Mouse (Mus musculus) hindbrain, embryonic 15.5 days (tissue): ENCODE results near the gene Olfr209. TPM values are rescaled to one million over a fixed set of nuclear protein-coding genes. Genes with fewer than 3 reads are reported as not detected.
"Not testable (repeated sequence)": the region's sequence is repeated elsewhere in the genome, so short reads cannot be mapped to it uniquely, and the experiment has no call there.

Experiments used
- ATAC-seq: fragments of 200-750 bp; cut with Nextera tagmentation; 2 replicates; pipeline ENCODE4 v1.8.0; 2017; ENCODE audit warnings: low read depth, moderate number of reproducible peaks, moderate TSS enrichment; ENCODE audit not compliant: low FRiP score
- H3K27ac ChIP-seq: fragments of 300-500 bp; sonication (generic); replicated peaks from 2 replicates; pipeline ENCODE4 v1.5.1; 2015; ENCODE audit warnings: mild to moderate bottlenecking, inconsistent platforms
- H3K27me3 ChIP-seq: fragments of 300-500 bp; sonication (generic); 2 replicates; pipeline ENCODE4 v1.6.1; 2015; ENCODE audit warnings: control low read depth, inconsistent platforms
- H3K36me3 ChIP-seq: fragments of 300-500 bp; sonication (generic); 2 replicates; pipeline ENCODE4 v1.6.1; 2015; ENCODE audit warnings: control low read depth, inconsistent platforms
- H3K4me1 ChIP-seq: fragments of 300-500 bp; sonication (generic); replicated peaks from 2 replicates; pipeline ENCODE4 v1.6.1; 2015; ENCODE audit warnings: control low read depth, inconsistent platforms
- H3K4me2 ChIP-seq: fragments of 300-500 bp; sonication (generic); 2 replicates; pipeline ENCODE4 v1.6.1; 2015; ENCODE audit warnings: moderate library complexity, mild to moderate bottlenecking, inconsistent platforms
- H3K4me3 ChIP-seq: fragments of 300-500 bp; sonication (generic); 2 replicates; pipeline ENCODE4 v1.5.1; 2015; ENCODE audit warnings: mild to moderate bottlenecking, inconsistent platforms
- H3K9ac ChIP-seq: fragments of 300-500 bp; sonication (generic); 2 replicates; pipeline ENCODE4 v1.6.1; 2015; ENCODE audit warnings: inconsistent platforms
- H3K9me3 ChIP-seq: fragments of 300-500 bp; sonication (generic); 2 replicates; pipeline ENCODE4 v1.6.1; 2016; ENCODE audit warnings: control low read depth, inconsistent platforms
- WGBS: fragments of 180-500 bp; shearing (Covaris S2); methylation state at CpG from one replicate; pipeline ENCODE4 v1.1.7; 2015; 5-methylcytosine and 5-hydroxymethylcytosine counted together
- polyA plus RNA-seq: library from polyadenylated mRNA; unstranded; fragments of >200 nt; fragmentation: Nextera tagmentation; extraction: Ambion mirVana; gene quantifications from 2 replicates; pipeline ENCODE4 v1.2.1, GENCODE M21; 2015

Olfr209 gene
- polyA plus RNA-seq, result not detected in 2 replicates

- Histone ChIP-seq H3K27me3 (no peaks in the 10 kb centered on the region), H3K9me3 (no peaks in the 10 kb centered on the region), H3K36me3 (no peaks in the 10 kb centered on the region), H3K27ac (no peak within 1 kb of the TSS), H3K9ac (no peak within 1 kb of the TSS), H3K4me3 (no peak within 1 kb of the TSS), H3K4me2 (no peak within 1 kb of the TSS), H3K4me1 (no peaks in the 10 kb centered on the region)
- 78% methylated on average over 2 of the region's 2 CpGs for WGBS
- ATAC-seq, result no peak
Measured at GRCm38 (mm10) chr16:59363893-59364292, at the start of gene Olfr209. Gene Olfr209, minus strand, starts transcription at chr16:59363993.

DNA sequence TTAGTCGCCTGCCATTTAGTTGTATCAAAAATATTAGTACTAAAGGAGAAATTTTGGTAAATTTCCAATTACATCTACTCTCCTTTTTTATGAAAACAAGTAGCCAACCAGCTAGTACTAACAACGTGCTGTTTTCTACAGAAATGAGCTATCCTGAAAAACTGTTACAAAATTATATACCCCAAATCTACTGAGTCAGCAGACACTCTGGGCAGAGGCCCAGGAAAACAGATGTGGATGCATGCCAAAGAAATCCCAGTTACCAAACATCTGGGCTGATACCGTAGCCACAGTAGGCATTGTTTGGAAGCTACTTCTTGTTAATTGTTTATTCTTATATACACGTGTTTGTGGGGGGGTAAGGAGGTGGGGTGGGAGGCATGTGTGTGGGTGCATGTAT lies 49.7 kb upstream of the Olfr209 start:
- H3K9me3 ChIP-seq, result no peaks in the 10 kb centered on the region
- H3K27me3 ChIP-seq, result no peaks in the 10 kb centered on the region
- no peak overlapping the region for H3K9ac ChIP-seq
- H3K4me3 ChIP-seq, result no peak overlapping the region
- no peaks in the 10 kb centered on the region for H3K36me3 ChIP-seq
- no peak overlapping the region for H3K4me2 ChIP-seq
- no peaks in the 10 kb centered on the region for H3K4me1 ChIP-seq
- ATAC-seq, result no peak
- WGBS, result 65% methylated on average over 4 of the region's 4 CpGs
- H3K27ac ChIP-seq, result no peak overlapping the region

GRCm38 (mm10) chr16:59409800-59410199 lies 46.0 kb upstream of the Olfr209 start:
- ATAC-seq, result no peak
- Histone ChIP-seq H3K4me2 (peak overlapping the region; percentile 29), H3K27me3 (no peaks in the 10 kb centered on the region), H3K4me3 (no peak overlapping the region), H3K27ac (no peak overlapping the region), H3K9ac (no peak overlapping the region), H3K9me3 (no peaks in the 10 kb centered on the region), H3K36me3 (no peaks in the 10 kb centered on the region), H3K4me1 (no peaks in the 10 kb centered on the region)
- 59% methylated on average over 2 of the region's 2 CpGs for WGBS

GRCm38 (mm10) chr16:59409341-59409748 lies 45.6 kb upstream of the Olfr209 start:
- no peaks in the 10 kb centered on the region for H3K9me3 ChIP-seq
- H3K9ac ChIP-seq, result no peak overlapping the region
- H3K27me3 ChIP-seq, result no peaks in the 10 kb centered on the region
- peak overlapping the region; percentile 29 for H3K4me2 ChIP-seq
- no peak overlapping the region for H3K4me3 ChIP-seq
- 35% methylated on average over 15 of the region's 15 CpGs for WGBS
- H3K36me3 ChIP-seq, result no peaks in the 10 kb centered on the region
- no peak overlapping the region for H3K27ac ChIP-seq
- ATAC-seq, result peak; percentile 74; the same call in 1 of the 2 replicates
- no peaks in the 10 kb centered on the region for H3K4me1 ChIP-seq

DNA sequence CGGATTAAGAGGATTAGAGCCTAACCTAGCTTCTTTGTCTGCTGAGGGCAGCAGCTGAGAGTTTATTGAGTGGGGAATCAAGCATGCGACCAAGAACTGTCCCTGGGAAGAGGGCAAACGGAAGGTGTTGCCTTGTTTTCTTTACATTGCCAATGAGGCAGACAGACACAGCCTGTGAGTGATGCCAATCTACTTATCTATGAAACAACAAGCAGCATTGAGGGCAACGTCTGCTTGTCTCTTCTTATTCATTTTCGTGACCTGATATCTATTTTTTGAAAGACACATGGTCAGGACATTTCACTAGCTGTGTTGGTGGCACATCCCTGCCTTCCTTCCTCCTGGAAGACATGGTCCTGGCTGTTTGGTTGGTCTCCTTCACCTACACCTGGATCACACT lies 43.2 kb upstream of the Olfr209 start, which contains the start of gene Gabrr3:
TSS of gene Gabrr3 (plus strand) at position 301 of the 400 bp plus-strand sequence.
- Histone ChIP-seq H3K4me1 (no peaks in the 10 kb centered on the region), H3K36me3 (no peaks in the 10 kb centered on the region), H3K9me3 (no peaks in the 10 kb centered on the region), H3K27ac (no peak within 1 kb of the TSS), H3K4me3 (no peak within 1 kb of the TSS), H3K4me2 (no peak within 1 kb of the TSS), H3K27me3 (no peaks in the 10 kb centered on the region), H3K9ac (no peak within 1 kb of the TSS)
- ATAC-seq, result no peak
- 61% methylated on average over 5 of the region's 5 CpGs for whole genome bisulfite sequencing

- Histone ChIP-seq H3K27ac (no peak overlapping the region), H3K9ac (no peak overlapping the region), H3K4me1 (no peaks in the 10 kb centered on the region), H3K4me2 (no peak overlapping the region), H3K9me3 (no peaks in the 10 kb centered on the region), H3K27me3 (no peaks in the 10 kb centered on the region), H3K36me3 (no peaks in the 10 kb centered on the region), H3K4me3 (no peak overlapping the region)
- 81% methylated on average over 9 of the region's 9 CpGs for WGBS
- no peak for ATAC-seq
Measured at GRCm38 (mm10) chr16:59404798-59405197, 41.0 kb upstream of the Olfr209 start.

DNA sequence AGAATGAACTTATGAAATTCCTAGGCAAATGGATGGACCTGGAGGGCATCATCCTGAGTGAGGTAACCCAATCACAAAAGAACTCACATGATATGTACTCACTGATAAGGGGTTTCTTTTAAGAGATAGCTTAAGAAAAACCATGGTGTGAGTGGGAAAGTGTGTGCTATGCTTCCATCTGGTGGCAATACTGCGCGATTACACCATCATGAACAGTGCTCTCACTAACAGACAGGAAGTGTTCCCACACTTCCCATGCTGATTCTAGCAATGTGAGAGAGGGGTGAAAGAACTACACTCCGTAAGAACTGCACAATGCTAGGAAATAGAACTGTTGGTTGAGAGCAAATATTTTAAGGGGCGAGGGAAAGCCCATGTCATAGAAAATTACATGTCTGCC lies 39.9 kb upstream of the Olfr209 start:
- Histone ChIP-seq H3K4me1 (no peaks in the 10 kb centered on the region), H3K36me3 (no peaks in the 10 kb centered on the region), H3K27ac (no peak overlapping the region), H3K27me3 (no peaks in the 10 kb centered on the region), H3K9me3 (no peaks in the 10 kb centered on the region), H3K4me2 (no peak overlapping the region), H3K4me3 (no peak overlapping the region), H3K9ac (no peak overlapping the region)
- peak; percentile 85; the same call in 1 of the 2 replicates for ATAC-seq
- WGBS, result 21% methylated on average over 4 of the region's 4 CpGs

DNA sequence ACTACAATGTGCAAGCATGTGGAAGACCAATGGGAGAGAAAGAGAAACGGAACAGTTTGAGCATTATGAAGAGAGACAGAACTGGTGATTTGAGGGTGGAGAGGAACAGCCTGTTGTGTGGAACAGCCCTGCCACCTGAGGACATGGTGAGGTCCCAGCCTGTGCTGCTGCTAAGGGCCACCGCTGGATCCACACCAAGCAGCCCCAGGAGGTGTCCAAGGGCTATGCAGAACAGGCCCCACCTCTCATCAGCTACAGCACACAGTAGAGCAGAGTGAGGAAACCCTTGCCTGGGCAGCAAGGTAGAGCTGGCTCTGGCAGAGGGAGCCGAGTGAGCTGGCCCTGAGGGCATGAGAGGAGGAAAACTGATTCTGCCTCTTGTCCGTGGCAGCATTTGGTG lies 38.2 kb upstream of the Olfr209 start:
- no peak overlapping the region for H3K27ac ChIP-seq
- no peaks in the 10 kb centered on the region for H3K9me3 ChIP-seq
- H3K27me3 ChIP-seq, result no peaks in the 10 kb centered on the region
- no peaks in the 10 kb centered on the region for H3K4me1 ChIP-seq
- ATAC-seq, result no peak
- H3K9ac ChIP-seq, result no peak overlapping the region
- no peaks in the 10 kb centered on the region for H3K36me3 ChIP-seq
- 81% methylated on average over 4 of the region's 4 CpGs for WGBS
- H3K4me3 ChIP-seq, result no peak overlapping the region
- H3K4me2 ChIP-seq, result no peak overlapping the region

- Histone ChIP-seq H3K9ac (no peak overlapping the region), H3K36me3 (no peaks in the 10 kb centered on the region), H3K27ac (no peak overlapping the region), H3K27me3 (no peaks in the 10 kb centered on the region), H3K9me3 (no peaks in the 10 kb centered on the region), H3K4me2 (no peak overlapping the region), H3K4me3 (no peak overlapping the region), H3K4me1 (no peaks in the 10 kb centered on the region)
- no peak for ATAC-seq
- WGBS, result 80% methylated on average over 7 of the region's 7 CpGs
Measured at GRCm38 (mm10) chr16:59401102-59401501, 37.3 kb upstream of the Olfr209 start.

DNA sequence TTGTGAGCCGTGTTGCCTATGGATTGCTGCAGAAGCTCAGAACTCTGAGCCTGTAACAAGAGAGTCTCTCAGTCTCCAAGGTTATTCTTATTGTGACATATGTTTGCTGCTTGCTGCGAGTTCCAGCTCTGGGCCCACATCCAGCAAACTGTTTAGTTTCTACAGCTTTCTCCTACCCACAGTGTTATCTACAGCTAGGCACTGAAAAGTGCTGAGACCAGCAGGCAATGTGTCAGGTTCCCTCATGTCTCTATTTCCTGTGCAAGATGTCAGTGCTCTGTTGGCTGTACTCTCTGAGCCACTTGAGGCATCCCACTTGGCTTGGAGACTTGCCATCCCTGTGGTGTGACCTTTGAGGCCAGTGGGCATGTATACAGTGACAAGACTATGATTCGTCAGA lies 29.5 kb upstream of the Olfr209 start:
- no peak overlapping the region for H3K4me3 ChIP-seq
- no peaks in the 10 kb centered on the region for H3K27me3 ChIP-seq
- no peak overlapping the region for H3K4me2 ChIP-seq
- H3K9me3 ChIP-seq, result no peaks in the 10 kb centered on the region
- WGBS, result 59% methylated on average over 3 of the region's 3 CpGs
- no peaks in the 10 kb centered on the region for H3K36me3 ChIP-seq
- H3K27ac ChIP-seq, result no peak overlapping the region
- no peaks in the 10 kb centered on the region for H3K4me1 ChIP-seq
- H3K9ac ChIP-seq, result no peak overlapping the region
- ATAC-seq, result peak; percentile 34; the same call in 1 of the 2 replicates

- Histone ChIP-seq H3K9ac (no peak within 1 kb of the TSS), H3K27me3 (no peaks in the 10 kb centered on the region), H3K4me3 (no peak within 1 kb of the TSS), H3K27ac (no peak within 1 kb of the TSS), H3K4me2 (no peak within 1 kb of the TSS), H3K9me3 (no peaks in the 10 kb centered on the region), H3K4me1 (no peaks in the 10 kb centered on the region), H3K36me3 (no peaks in the 10 kb centered on the region)
- 92% methylated on average over 1 of the region's 1 CpGs for WGBS
- no peak for ATAC-seq
Measured at GRCm38 (mm10) chr16:59349146-59349545, 14.6 kb downstream of the Olfr209 start, which contains the start of gene Olfr206. Gene Olfr206, minus strand, starts transcription at chr16:59349246.

DNA sequence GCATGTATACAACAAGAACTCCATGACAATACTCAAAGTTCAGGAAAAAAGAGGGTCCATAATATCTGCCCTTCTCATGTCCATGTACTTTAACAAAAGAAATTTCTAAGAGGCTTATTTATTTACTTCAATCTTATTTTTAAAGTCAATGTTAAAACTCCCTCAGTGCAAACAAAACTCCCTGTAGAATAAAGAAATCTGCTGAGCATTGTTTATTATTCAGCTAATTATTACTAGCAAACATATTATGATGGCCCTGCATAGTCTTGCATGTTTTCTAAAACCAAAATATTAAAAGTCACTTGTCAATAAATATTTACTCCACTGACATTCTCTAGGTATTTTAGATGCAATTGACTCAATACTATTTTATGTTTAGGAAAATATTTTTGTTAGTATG lies 32.8 kb downstream of the Olfr209 start, which contains the start of gene Olfr205:
TSS of gene Olfr205 (minus strand) at position 101 of the 400 bp plus-strand sequence.
- no peak within 1 kb of the TSS for H3K4me2 ChIP-seq
- no peak for ATAC-seq
- H3K9ac ChIP-seq, result no peak within 1 kb of the TSS
- H3K4me1 ChIP-seq, result no peaks in the 10 kb centered on the region
- H3K4me3 ChIP-seq, result no peak within 1 kb of the TSS
- no peaks in the 10 kb centered on the region for H3K27me3 ChIP-seq
- H3K36me3 ChIP-seq, result no peaks in the 10 kb centered on the region
- H3K27ac ChIP-seq, result no peak within 1 kb of the TSS
- H3K9me3 ChIP-seq, result no peaks in the 10 kb centered on the region

- 60% methylated on average over 1 of the region's 1 CpGs for WGBS
- not testable (repeated sequence) for H3K4me3 ChIP-seq, H3K27ac ChIP-seq, ATAC-seq, H3K4me2 ChIP-seq, H3K4me1 ChIP-seq, H3K9ac ChIP-seq, H3K36me3 ChIP-seq, H3K9me3 ChIP-seq, H3K27me3 ChIP-seq
Measured at GRCm38 (mm10) chr16:59323262-59323661, 40.5 kb downstream of the Olfr209 start.
